Mouse (Mus musculus): ENCODE results near the gene Prss53. TPM values are rescaled to one million over a fixed set of nuclear protein-coding genes. Genes with fewer than 3 reads are reported as not detected.

Gene Prss53
- polyA plus RNA-seq, 1 experiment: 1.6 TPM

DNA sequence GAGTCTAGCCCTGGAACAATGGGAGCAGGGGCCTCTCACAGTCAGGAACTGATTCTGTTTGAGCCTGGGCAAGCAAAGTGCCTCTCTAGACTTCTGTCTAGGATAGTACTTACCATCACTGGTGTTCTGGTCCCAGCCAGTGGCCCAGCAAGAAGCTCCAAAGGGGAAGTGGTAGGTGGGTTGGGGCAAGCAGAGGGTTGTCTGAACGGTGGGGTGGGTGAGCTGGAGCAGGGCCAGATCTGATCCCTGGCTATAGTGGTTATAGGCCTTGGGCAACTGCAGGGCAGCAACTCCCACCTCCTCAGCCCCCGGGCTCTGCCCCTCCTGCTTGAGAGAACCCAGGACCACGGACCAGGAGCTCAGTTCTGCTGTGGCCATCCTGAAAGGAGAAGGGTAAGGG, 1.9 kb downstream of the Prss53 start:
- H3K27ac ChIP-seq (ENCODE audit: insufficient read depth, low read depth, low read length): no peak overlapping the region
- 67% methylated on average over 3 of the region's 3 CpGs for WGBS
- no peaks in the 10 kb centered on the region for H3K27me3 ChIP-seq (ENCODE audit: control insufficient read depth, insufficient read depth, low read length)
- peaks cover 54% of the 10 kb centered on the region for H3K36me3 ChIP-seq (ENCODE audit: control insufficient read depth, insufficient read depth, low read length)
- TF ChIP-seq POLR2A (IDR thresholded peaks at IDR 0.05; ENCODE audit: low read depth, low read length) (no peak), CTCF (IDR thresholded peaks at IDR 0.05; ENCODE audit: extremely low read depth, insufficient read length, insufficient replicate concordance, low read depth, low read length) (no peak)
- H3K4me3 ChIP-seq (ENCODE audit: low read depth, low read length): no peak overlapping the region
- peaks cover 2% of the 10 kb centered on the region; the same call in 1 of the 2 replicates for H3K4me1 ChIP-seq (ENCODE audit: control insufficient read depth, insufficient read depth, insufficient read length, low read length)

DNA sequence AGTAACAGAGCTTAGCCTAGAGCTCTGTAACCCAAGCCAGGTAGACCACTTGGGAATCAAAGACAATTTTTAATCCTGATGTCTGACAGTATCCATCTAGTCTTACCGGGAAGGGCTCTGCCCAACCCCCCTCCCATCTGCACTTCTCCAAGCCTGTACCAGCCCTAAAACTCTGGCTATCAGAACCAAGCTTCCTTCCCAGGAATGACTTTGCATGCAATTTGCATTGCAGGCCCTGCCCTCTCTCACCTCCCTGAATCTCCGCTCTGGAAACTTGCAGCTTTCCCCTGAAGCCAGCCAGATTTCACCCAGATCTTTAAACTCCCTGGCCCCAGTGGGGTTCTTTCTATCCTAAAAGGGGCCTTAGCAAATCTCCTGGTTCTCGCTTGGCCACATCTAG, 3.0 kb downstream of the Prss53 start:
- peaks cover 4% of the 10 kb centered on the region for H3K4me1 ChIP-seq (ENCODE audit: control insufficient read depth, insufficient read depth, insufficient read length, low read length)
- no peaks in the 10 kb centered on the region for H3K27me3 ChIP-seq (ENCODE audit: control insufficient read depth, insufficient read depth, low read length)
- H3K27ac ChIP-seq (ENCODE audit: insufficient read depth, low read depth, low read length): no peak overlapping the region
- 86% methylated on average over 3 of the region's 3 CpGs for WGBS
- no peak overlapping the region for H3K4me3 ChIP-seq (ENCODE audit: low read depth, low read length)
- peaks cover 60% of the 10 kb centered on the region for H3K36me3 ChIP-seq (ENCODE audit: control insufficient read depth, insufficient read depth, low read length)
- no peak for TF ChIP-seq CTCF (IDR thresholded peaks at IDR 0.05; ENCODE audit: extremely low read depth, insufficient read length, insufficient replicate concordance, low read depth, low read length)
- no peak for TF ChIP-seq POLR2A (IDR thresholded peaks at IDR 0.05; ENCODE audit: low read depth, low read length)

DNA sequence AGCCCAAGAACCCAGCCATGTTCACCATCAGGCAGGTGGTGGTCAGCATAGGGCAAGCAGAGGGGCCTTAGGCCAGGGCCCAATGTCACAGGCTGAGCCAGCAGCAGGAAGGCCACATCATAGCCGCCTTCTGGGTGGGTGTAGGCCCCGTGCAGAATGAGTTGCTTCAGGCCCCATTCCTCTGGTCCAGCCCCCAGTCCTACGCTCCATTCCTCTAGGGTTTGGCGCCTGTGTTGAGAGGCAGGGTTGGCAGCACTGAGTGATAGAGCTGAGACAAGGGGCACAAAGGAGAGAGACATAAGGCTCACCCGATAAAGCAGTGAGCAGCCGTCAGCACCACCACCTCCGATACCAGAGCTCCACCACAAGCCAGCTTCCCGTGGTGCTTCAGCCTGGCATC, 3.6 kb downstream of the Prss53 start:
- peaks cover 4% of the 10 kb centered on the region for H3K4me1 ChIP-seq (ENCODE audit: control insufficient read depth, insufficient read depth, insufficient read length, low read length)
- H3K36me3 ChIP-seq (ENCODE audit: control insufficient read depth, insufficient read depth, low read length): peaks cover 66% of the 10 kb centered on the region
- H3K4me3 ChIP-seq (ENCODE audit: low read depth, low read length): no peak overlapping the region
- H3K27me3 ChIP-seq (ENCODE audit: control insufficient read depth, insufficient read depth, low read length): no peaks in the 10 kb centered on the region
- TF ChIP-seq POLR2A (IDR thresholded peaks at IDR 0.05; ENCODE audit: low read depth, low read length) (no peak), CTCF (IDR thresholded peaks at IDR 0.05; ENCODE audit: extremely low read depth, insufficient read length, insufficient replicate concordance, low read depth, low read length) (no peak)
- 85% methylated on average over 8 of the region's 8 CpGs for WGBS
- H3K27ac ChIP-seq (ENCODE audit: insufficient read depth, low read depth, low read length): no peak overlapping the region

DNA sequence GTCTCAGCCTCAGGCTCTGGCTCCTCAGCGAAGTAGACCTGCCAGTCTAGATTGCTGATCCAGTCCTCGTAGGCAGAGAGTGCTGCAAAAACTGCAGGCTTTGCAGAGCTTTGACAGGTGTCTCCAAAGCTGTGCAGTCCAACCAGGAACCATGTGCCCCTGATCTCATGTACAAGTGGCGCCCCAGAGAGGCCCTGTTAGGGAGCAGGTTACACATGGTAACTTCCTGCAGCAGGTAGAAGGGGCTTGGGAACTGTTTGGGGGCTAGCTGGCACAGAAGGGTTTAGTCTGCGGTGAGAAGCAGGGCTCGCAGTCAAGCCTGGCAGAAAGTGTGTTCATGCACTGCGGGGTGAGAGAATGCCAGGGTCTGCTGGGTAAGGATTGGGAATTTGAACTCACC, 4.2 kb downstream of the Prss53 start:
- Histone ChIP-seq H3K4me3 (ENCODE audit: low read depth, low read length) (no peak overlapping the region), H3K36me3 (ENCODE audit: control insufficient read depth, insufficient read depth, low read length) (peaks cover 73% of the 10 kb centered on the region), H3K27me3 (ENCODE audit: control insufficient read depth, insufficient read depth, low read length) (no peaks in the 10 kb centered on the region), H3K27ac (ENCODE audit: insufficient read depth, low read depth, low read length) (no peak overlapping the region), H3K4me1 (ENCODE audit: control insufficient read depth, insufficient read depth, insufficient read length, low read length) (peaks cover 4% of the 10 kb centered on the region)
- no peak for TF ChIP-seq CTCF (IDR thresholded peaks at IDR 0.05; ENCODE audit: extremely low read depth, insufficient read length, insufficient replicate concordance, low read depth, low read length)
- TF ChIP-seq POLR2A (IDR thresholded peaks at IDR 0.05; ENCODE audit: low read depth, low read length): no peak
- 90% methylated on average over 6 of the region's 6 CpGs for WGBS

DNA sequence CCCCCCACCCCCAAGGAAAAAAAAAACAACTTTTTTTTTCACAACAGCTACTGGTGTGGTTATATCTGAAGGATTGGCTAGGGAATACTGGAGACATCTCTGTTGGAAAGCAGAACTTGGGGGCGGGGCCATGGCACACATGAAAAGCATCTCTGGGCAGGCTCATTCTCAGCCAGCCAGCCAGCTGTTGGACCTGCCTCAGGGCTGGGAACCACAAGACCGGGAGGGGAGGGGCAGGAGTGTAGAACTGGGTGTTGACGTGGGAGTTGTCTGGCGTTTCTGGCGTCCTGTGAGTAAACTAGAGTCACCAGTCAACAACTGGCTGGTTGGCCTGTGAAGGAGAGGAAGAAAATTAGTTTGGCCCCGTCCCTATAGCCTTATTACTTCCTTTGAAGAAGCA, 4.8 kb downstream of the Prss53 start:
- WGBS: 34% methylated on average over 6 of the region's 6 CpGs
- no peak overlapping the region for H3K4me3 ChIP-seq (ENCODE audit: low read depth, low read length)
- peaks cover 79% of the 10 kb centered on the region for H3K36me3 ChIP-seq (ENCODE audit: control insufficient read depth, insufficient read depth, low read length)
- H3K27ac ChIP-seq (ENCODE audit: insufficient read depth, low read depth, low read length): no peak overlapping the region
- H3K4me1 ChIP-seq (ENCODE audit: control insufficient read depth, insufficient read depth, insufficient read length, low read length): peaks cover 4% of the 10 kb centered on the region
- no peaks in the 10 kb centered on the region for H3K27me3 ChIP-seq (ENCODE audit: control insufficient read depth, insufficient read depth, low read length)
- TF ChIP-seq CTCF (IDR thresholded peaks at IDR 0.05; ENCODE audit: extremely low read depth, insufficient read length, insufficient replicate concordance, low read depth, low read length) (no peak), POLR2A (IDR thresholded peaks at IDR 0.05; ENCODE audit: low read depth, low read length) (no peak)

DNA sequence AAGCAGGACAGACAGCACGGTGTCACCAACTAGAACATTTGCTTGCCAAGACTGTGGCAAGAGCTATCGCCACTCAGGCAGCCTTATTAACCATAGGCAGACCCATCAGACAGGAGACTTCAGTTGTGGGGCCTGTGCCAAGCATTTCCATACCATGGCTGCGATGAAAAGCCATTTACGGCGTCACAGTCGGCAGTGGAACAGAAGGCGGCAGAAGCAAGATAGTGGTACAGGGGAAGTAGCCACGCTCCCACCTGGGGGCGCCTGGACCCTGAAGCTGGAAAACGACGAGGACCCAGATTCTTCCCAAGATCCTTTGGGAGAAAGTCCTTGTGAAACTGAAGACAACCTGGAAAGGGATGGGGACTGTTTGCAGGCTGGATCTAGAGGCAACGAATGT, 10.3 kb downstream of the Prss53 start:
- peaks cover 66% of the 10 kb centered on the region for H3K36me3 ChIP-seq (ENCODE audit: control insufficient read depth, insufficient read depth, low read length)
- WGBS: 78% methylated on average over 12 of the region's 12 CpGs
- peaks cover 7% of the 10 kb centered on the region for H3K4me1 ChIP-seq (ENCODE audit: control insufficient read depth, insufficient read depth, insufficient read length, low read length)
- no peaks in the 10 kb centered on the region for H3K27me3 ChIP-seq (ENCODE audit: control insufficient read depth, insufficient read depth, low read length)
- H3K27ac ChIP-seq (ENCODE audit: insufficient read depth, low read depth, low read length): no peak overlapping the region
- H3K4me3 ChIP-seq (ENCODE audit: low read depth, low read length): no peak overlapping the region
- no peak for TF ChIP-seq POLR2A (IDR thresholded peaks at IDR 0.05; ENCODE audit: low read depth, low read length)
- TF ChIP-seq CTCF (IDR thresholded peaks at IDR 0.05; ENCODE audit: extremely low read depth, insufficient read length, insufficient replicate concordance, low read depth, low read length): no peak

DNA sequence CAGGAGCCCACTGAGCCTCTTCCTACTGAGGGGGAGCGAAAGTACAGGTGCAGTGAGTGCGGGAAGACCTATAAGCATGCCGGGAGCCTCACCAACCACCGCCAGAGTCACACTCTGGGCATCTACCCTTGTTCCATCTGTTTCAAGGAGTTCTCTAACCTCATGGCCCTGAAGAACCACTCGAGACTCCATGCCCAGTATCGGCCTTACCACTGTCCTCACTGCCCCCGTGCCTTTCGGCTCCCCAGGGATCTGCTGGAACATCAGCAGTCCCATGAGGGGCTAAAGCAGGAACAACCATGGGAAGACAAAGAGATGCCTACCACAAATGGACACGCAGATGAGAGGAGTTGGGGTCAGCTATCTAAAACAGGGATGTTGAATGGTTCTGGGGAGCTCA, 11.5 kb downstream of the Prss53 start:
- H3K4me3 ChIP-seq (ENCODE audit: low read depth, low read length): no peak overlapping the region
- peaks cover 7% of the 10 kb centered on the region for H3K4me1 ChIP-seq (ENCODE audit: control insufficient read depth, insufficient read depth, insufficient read length, low read length)
- 97% methylated on average over 9 of the region's 9 CpGs for WGBS
- H3K27ac ChIP-seq (ENCODE audit: insufficient read depth, low read depth, low read length): no peak overlapping the region
- peaks cover 57% of the 10 kb centered on the region for H3K36me3 ChIP-seq (ENCODE audit: control insufficient read depth, insufficient read depth, low read length)
- TF ChIP-seq POLR2A (IDR thresholded peaks at IDR 0.05; ENCODE audit: low read depth, low read length): no peak
- no peak for TF ChIP-seq CTCF (IDR thresholded peaks at IDR 0.05; ENCODE audit: extremely low read depth, insufficient read length, insufficient replicate concordance, low read depth, low read length)
- no peaks in the 10 kb centered on the region for H3K27me3 ChIP-seq (ENCODE audit: control insufficient read depth, insufficient read depth, low read length)

Measured in small intestine, adult 2 months (tissue).